Mouse (Mus musculus) right cerebral cortex, adult 18-20 months (tissue): ENCODE results near the gene Sdr39u1.

Experiments
- DNase-seq: peaks from one replicate; pipeline ENCODE4 v3.0.0; 2022; ENCODE audit warnings: mixed read lengths

Gene Sdr39u1

DNA sequence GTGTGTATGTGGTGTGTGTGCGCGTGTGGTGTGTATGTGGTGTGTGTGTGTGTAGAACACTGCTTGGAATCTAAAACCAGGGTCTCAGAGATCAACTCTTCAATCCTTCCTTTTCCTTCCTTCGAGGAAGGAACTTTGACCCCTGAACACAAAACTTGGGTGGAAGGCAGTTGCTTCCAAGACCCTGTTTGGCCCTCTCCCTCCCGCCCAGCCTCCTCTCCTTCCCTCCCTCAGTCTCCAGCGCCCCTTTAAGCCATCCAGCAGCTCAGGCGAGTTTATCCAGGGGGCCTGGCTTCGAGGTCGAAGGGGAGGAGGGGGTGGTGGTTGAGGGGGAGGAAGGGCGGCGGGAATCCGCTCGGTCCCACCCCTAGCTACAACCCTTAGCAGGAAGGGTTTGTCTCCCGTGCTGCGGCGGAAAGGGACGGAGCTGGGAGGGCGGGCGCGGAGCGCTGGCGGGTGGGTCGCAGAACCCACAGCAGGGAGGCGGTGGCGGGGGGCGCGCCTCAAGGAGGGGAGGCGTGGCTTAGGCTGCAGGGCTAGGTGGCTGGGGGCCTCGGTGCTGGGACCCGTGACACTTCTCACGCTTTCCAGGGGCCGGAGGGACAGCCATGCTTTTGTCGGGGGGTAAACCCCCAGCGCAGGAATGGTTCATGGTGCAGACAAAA, 46.3 kb downstream of the Sdr39u1 start, which contains the start of gene Nynrin:
Gene Nynrin (plus strand): TSS at position 390 of the 665 bp plus-strand sequence.
- DNase-seq, result no peak

DNA sequence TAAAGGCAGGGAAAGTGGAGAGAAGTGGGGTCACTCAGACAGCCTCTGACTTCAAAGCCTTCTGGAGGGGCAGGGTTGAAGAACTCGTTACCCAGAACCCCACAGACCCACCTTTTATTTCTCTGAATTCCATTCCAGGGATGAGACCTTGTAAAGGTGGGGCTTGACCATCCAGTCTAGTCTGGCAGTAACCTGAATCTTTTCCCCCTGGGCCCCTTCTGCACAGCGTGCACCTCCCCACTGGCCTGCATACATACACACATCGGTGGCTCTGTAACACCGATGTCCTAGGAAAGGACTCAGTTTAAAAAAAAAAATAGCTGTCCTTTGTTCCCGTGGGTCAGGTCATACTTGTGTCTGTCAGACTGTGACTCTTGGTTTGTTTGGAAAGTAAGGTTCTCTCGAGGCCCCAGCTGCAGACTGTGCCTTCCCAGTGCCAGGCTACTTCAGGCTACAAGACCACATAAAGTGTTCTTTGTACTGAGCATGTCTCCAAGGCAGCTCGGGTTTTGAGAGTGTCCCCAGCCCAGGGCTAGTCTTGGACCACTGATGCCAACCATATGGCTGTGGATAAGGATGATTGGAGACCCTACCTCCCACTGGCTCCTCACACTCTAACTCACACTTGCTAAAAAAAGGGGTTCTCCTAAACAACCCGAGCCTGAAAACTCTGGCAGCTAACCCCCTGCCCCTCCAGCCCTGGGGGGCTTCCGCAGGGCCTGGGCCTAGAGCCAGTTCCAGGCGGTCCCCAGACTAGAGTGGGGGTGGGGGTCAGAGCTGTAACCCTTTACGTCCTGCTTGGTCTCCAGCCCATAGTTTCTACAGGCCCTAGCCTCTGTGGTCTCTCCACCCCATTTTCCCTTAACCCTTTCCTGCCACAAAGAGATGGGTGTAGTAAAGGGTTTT, 47.2 kb downstream of the Sdr39u1 start:
- no peak for DNase-seq

DNA sequence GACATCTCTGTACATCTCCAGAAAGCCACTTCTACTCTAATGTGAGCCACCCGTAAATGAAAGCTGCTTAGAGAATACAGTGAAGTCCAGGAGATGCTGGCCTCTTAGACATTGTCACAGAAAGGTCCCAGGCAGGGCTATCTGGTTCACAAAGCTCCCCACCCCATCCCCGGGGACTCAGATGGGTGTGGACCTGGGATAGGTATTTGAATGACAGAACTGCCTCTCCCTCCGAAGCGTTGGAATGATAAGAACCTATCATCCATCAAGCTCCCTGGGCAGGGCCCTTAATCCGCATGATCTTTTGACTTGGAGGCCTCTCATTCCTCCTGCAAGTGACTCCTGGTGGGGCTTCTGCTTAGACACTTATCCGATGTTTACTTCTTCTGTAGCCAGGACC, 49.2 kb downstream of the Sdr39u1 start:
- no peak for DNase-seq
